Mouse (Mus musculus) lung, postnatal 0 days (tissue): ENCODE data around the gene Spats2.
"Not testable (repeated sequence)": the region's sequence is repeated elsewhere in the genome, so short reads cannot be mapped to it uniquely, and the experiment has no call there.

Source experiments
- CTCF ChIP-seq: IDR thresholded peaks from 2 replicates; pipeline ENCODE4 v1.5.1; 2016; ENCODE audit warnings: antibody characterized with exemption, mild to moderate bottlenecking
- EP300 ChIP-seq: IDR thresholded peaks from 2 replicates; pipeline ENCODE4 v1.6.1; 2016; ENCODE audit warnings: antibody characterized with exemption, mild to moderate bottlenecking, control low read depth

GRCm38 (mm10) chr15:99251111-99251510 is 125.4 kb downstream of the Spats2 start:
- TF ChIP-seq CTCF, EP300: not testable (repeated sequence)
